Mouse (Mus musculus) midbrain, embryonic 12.5 days (tissue): Measurements from ENCODE around the gene Cdh23. TPM values are rescaled to one million over a fixed set of nuclear protein-coding genes. Genes with fewer than 3 reads are reported as not detected.

Source experiments
- ATAC-seq: fragments of 200-750 bp; cut with Nextera tagmentation; 2 replicates; pipeline ENCODE4 v1.8.0; 2017; ENCODE audit warnings: low read depth, moderate TSS enrichment, moderate library complexity; ENCODE audit not compliant: low FRiP score
- H3K27ac ChIP-seq: fragments of 300-500 bp; sonication (generic); replicated peaks from 2 replicates; pipeline ENCODE4 v1.5.1; 2016; ENCODE audit warnings: mild to moderate bottlenecking
- H3K27me3 ChIP-seq: fragments of 300-500 bp; sonication (generic); 2 replicates; pipeline ENCODE4 v1.6.1; 2016; ENCODE audit warnings: mild to moderate bottlenecking
- H3K36me3 ChIP-seq: fragments of 300-500 bp; sonication (generic); 2 replicates; pipeline ENCODE4 v1.6.1; 2016
- H3K4me1 ChIP-seq: fragments of 300-500 bp; sonication (generic); 2 replicates; pipeline ENCODE4 v1.6.1; 2016
- H3K4me2 ChIP-seq: fragments of 300-500 bp; sonication (generic); replicated peaks from 2 replicates; pipeline ENCODE4 v1.6.1; 2016; ENCODE audit warnings: mild to moderate bottlenecking, moderate library complexity
- H3K4me3 ChIP-seq: fragments of 300-500 bp; sonication (generic); 2 replicates; pipeline ENCODE4 v1.5.1; 2016; ENCODE audit warnings: mild to moderate bottlenecking
- H3K9ac ChIP-seq: fragments of 300-500 bp; sonication (generic); replicated peaks from 2 replicates; pipeline ENCODE4 v1.6.1; 2016; ENCODE audit warnings: mild to moderate bottlenecking, moderate library complexity
- H3K9me3 ChIP-seq: fragments of 300-500 bp; sonication (generic); 2 replicates; pipeline ENCODE4 v1.6.1; 2016; ENCODE audit warnings: mild to moderate bottlenecking
- WGBS: fragments of 180-500 bp; shearing (Covaris S2); methylation state at CpG from one replicate; pipeline ENCODE4 v1.1.7; 2016; 5-methylcytosine and 5-hydroxymethylcytosine counted together
- polyA plus RNA-seq: library from polyadenylated mRNA; unstranded; fragments of >200 nt; fragmentation: Nextera tagmentation; extraction: Ambion mirVana; gene quantifications from 2 replicates; pipeline ENCODE4 v1.2.1, GENCODE M21; 2016

Gene Cdh23
- polyA plus RNA-seq, 1 experiment from 2014 or later: 1.2 TPM

GRCm38 (mm10) chr10:60590241-60590640, 106.0 kb downstream of the Cdh23 start:
- Histone ChIP-seq H3K9ac (no peak overlapping the region), H3K4me3 (no peak overlapping the region), H3K9me3 (no peaks in the 10 kb centered on the region), H3K4me2 (no peak overlapping the region), H3K27me3 (peaks cover 73% of the 10 kb centered on the region), H3K27ac (no peak overlapping the region), H3K36me3 (no peaks in the 10 kb centered on the region), H3K4me1 (peaks cover 31% of the 10 kb centered on the region)
- WGBS: 78% methylated on average over 7 of the region's 7 CpGs
- no peak for ATAC-seq

GRCm38 (mm10) chr10:60585691-60586090, 110.6 kb downstream of the Cdh23 start:
- H3K4me1 ChIP-seq: peaks cover 24% of the 10 kb centered on the region
- 0 out of 2 replicates have a peak overlapping the region, but pooled peaks have one; percentile 25 for H3K27ac ChIP-seq
- no peak for ATAC-seq
- H3K36me3 ChIP-seq: no peaks in the 10 kb centered on the region
- WGBS: 20% methylated on average over 6 of the region's 6 CpGs
- H3K9ac ChIP-seq: no peak overlapping the region
- peaks cover 74% of the 10 kb centered on the region for H3K27me3 ChIP-seq
- no peak overlapping the region for H3K4me3 ChIP-seq
- H3K9me3 ChIP-seq: no peaks in the 10 kb centered on the region
- no peak overlapping the region for H3K4me2 ChIP-seq

GRCm38 (mm10) chr10:60582956-60583355, 113.3 kb downstream of the Cdh23 start:
- WGBS: 56% methylated on average over 15 of the region's 15 CpGs
- H3K9me3 ChIP-seq: no peaks in the 10 kb centered on the region
- ATAC-seq: no peak
- H3K36me3 ChIP-seq: no peaks in the 10 kb centered on the region
- peaks cover 60% of the 10 kb centered on the region for H3K27me3 ChIP-seq
- no peak overlapping the region for H3K4me3 ChIP-seq
- no peak overlapping the region for H3K27ac ChIP-seq
- H3K4me1 ChIP-seq: peaks cover 38% of the 10 kb centered on the region
- H3K4me2 ChIP-seq: no peak overlapping the region
- H3K9ac ChIP-seq: no peak overlapping the region

- peaks cover 40% of the 10 kb centered on the region for H3K4me1 ChIP-seq
- peaks cover 46% of the 10 kb centered on the region for H3K27me3 ChIP-seq
- ATAC-seq: no peak
- no peak overlapping the region for H3K9ac ChIP-seq
- no peak overlapping the region for H3K4me2 ChIP-seq
- WGBS: 74% methylated on average over 15 of the region's 15 CpGs
- H3K36me3 ChIP-seq: no peaks in the 10 kb centered on the region
- no peak overlapping the region for H3K27ac ChIP-seq
- no peak overlapping the region for H3K4me3 ChIP-seq
- no peaks in the 10 kb centered on the region for H3K9me3 ChIP-seq
These were observed 115.6 kb downstream of the Cdh23 start for GRCm38 (mm10) chr10:60580666-60581065.

GRCm38 (mm10) chr10:60578738-60579538, 117.4 kb downstream of the Cdh23 start:
- Histone ChIP-seq H3K27ac (no peak overlapping the region), H3K4me1 (peaks cover 32% of the 10 kb centered on the region; the same call in 1 of the 2 replicates), H3K4me3 (no peak overlapping the region), H3K27me3 (peaks cover 30% of the 10 kb centered on the region), H3K4me2 (no peak overlapping the region), H3K9me3 (no peaks in the 10 kb centered on the region), H3K36me3 (no peaks in the 10 kb centered on the region), H3K9ac (no peak overlapping the region)
- 59% methylated on average over 12 of the region's 12 CpGs for WGBS
- no peak for ATAC-seq

GRCm38 (mm10) chr10:60577920-60578737, 118.2 kb downstream of the Cdh23 start:
- Histone ChIP-seq H3K36me3 (no peaks in the 10 kb centered on the region), H3K27ac (no peak overlapping the region), H3K9me3 (no peaks in the 10 kb centered on the region), H3K4me2 (no peak overlapping the region), H3K4me1 (peaks cover 31% of the 10 kb centered on the region; the same call in 1 of the 2 replicates), H3K4me3 (no peak overlapping the region), H3K27me3 (peaks cover 23% of the 10 kb centered on the region; the same call in 1 of the 2 replicates), H3K9ac (no peak overlapping the region)
- WGBS: 86% methylated on average over 12 of the region's 12 CpGs
- no peak for ATAC-seq

GRCm38 (mm10) chr10:60577125-60577919, 119.0 kb downstream of the Cdh23 start:
- Histone ChIP-seq H3K9me3 (no peaks in the 10 kb centered on the region), H3K27me3 (peaks cover 15% of the 10 kb centered on the region; the same call in 1 of the 2 replicates), H3K4me3 (no peak overlapping the region), H3K27ac (no peak overlapping the region), H3K4me2 (no peak overlapping the region), H3K4me1 (peaks cover 24% of the 10 kb centered on the region; the same call in 1 of the 2 replicates), H3K9ac (no peak overlapping the region), H3K36me3 (no peaks in the 10 kb centered on the region)
- peak; percentile 41; the same call in 1 of the 2 replicates for ATAC-seq
- 61% methylated on average over 13 of the region's 13 CpGs for WGBS

GRCm38 (mm10) chr10:60574851-60575250, 121.4 kb downstream of the Cdh23 start:
- no peak overlapping the region for H3K4me3 ChIP-seq
- no peaks in the 10 kb centered on the region for H3K9me3 ChIP-seq
- peaks cover 24% of the 10 kb centered on the region; the same call in 1 of the 2 replicates for H3K4me1 ChIP-seq
- H3K36me3 ChIP-seq: no peaks in the 10 kb centered on the region
- H3K4me2 ChIP-seq: no peak overlapping the region
- 0 out of 2 replicates have a peak, but pooled peaks cover under 1% of the 10 kb centered on the region for H3K27me3 ChIP-seq
- no peak overlapping the region for H3K27ac ChIP-seq
- no peak for ATAC-seq
- 85% methylated on average over 3 of the region's 3 CpGs for WGBS
- H3K9ac ChIP-seq: no peak overlapping the region

GRCm38 (mm10) chr10:60571491-60571890, 124.8 kb downstream of the Cdh23 start:
- Histone ChIP-seq H3K4me1 (peaks cover under 1% of the 10 kb centered on the region; the same call in 1 of the 2 replicates), H3K27ac (no peak overlapping the region), H3K9me3 (no peaks in the 10 kb centered on the region), H3K27me3 (no peaks in the 10 kb centered on the region), H3K4me3 (no peak overlapping the region), H3K36me3 (no peaks in the 10 kb centered on the region), H3K9ac (no peak overlapping the region), H3K4me2 (no peak overlapping the region)
- no peak for ATAC-seq
- WGBS: 76% methylated on average over 4 of the region's 4 CpGs

GRCm38 (mm10) chr10:60566369-60567037, 129.8 kb downstream of the Cdh23 start:
- Histone ChIP-seq H3K27me3 (peaks cover 4% of the 10 kb centered on the region; the same call in 1 of the 2 replicates), H3K4me2 (0 out of 2 replicates have a peak overlapping the region, but pooled peaks have one; percentile 15), H3K4me1 (peaks cover 15% of the 10 kb centered on the region; the same call in 1 of the 2 replicates), H3K9me3 (no peaks in the 10 kb centered on the region), H3K27ac (no peak overlapping the region), H3K9ac (no peak overlapping the region), H3K4me3 (no peak overlapping the region), H3K36me3 (no peaks in the 10 kb centered on the region)
- 38% methylated on average over 24 of the region's 24 CpGs for WGBS
- no peak; the same call in 1 of the 2 replicates for ATAC-seq

- ATAC-seq: no peak
- H3K9ac ChIP-seq: no peak overlapping the region
- H3K4me1 ChIP-seq: peaks cover 15% of the 10 kb centered on the region; the same call in 1 of the 2 replicates
- no peaks in the 10 kb centered on the region for H3K9me3 ChIP-seq
- H3K27me3 ChIP-seq: peaks cover 4% of the 10 kb centered on the region; the same call in 1 of the 2 replicates
- H3K36me3 ChIP-seq: no peaks in the 10 kb centered on the region
- no peak overlapping the region for H3K4me3 ChIP-seq
- no peak overlapping the region for H3K27ac ChIP-seq
- H3K4me2 ChIP-seq: no peak overlapping the region
- 81% methylated on average over 6 of the region's 6 CpGs for whole genome bisulfite sequencing
These were observed 132.2 kb downstream of the Cdh23 start for GRCm38 (mm10) chr10:60564136-60564535.
